Mouse (Mus musculus) lung, adult 18-20 months (tissue): ENCODE measurements around the gene H2al1m.

Experiments
- DNase-seq, 2 experiments: peaks; one replicate each; pipeline ENCODE4 v3.0.0; 2022; ENCODE audit warnings: mixed read lengths in 2 of 2

The H2al1m gene

GRCm38 (mm10) chrX:9332366-9332962 is 48.9 kb downstream of the H2al1m start:
- DNase-seq: peak; percentile 4 to 19

GRCm38 (mm10) chrX:9333035-9333434 is 49.5 kb downstream of the H2al1m start:
- DNase-seq: peak; percentile 6 to 69
